Mouse (Mus musculus): ENCODE results near the gene Gpi1.

The Gpi1 gene

DNA sequence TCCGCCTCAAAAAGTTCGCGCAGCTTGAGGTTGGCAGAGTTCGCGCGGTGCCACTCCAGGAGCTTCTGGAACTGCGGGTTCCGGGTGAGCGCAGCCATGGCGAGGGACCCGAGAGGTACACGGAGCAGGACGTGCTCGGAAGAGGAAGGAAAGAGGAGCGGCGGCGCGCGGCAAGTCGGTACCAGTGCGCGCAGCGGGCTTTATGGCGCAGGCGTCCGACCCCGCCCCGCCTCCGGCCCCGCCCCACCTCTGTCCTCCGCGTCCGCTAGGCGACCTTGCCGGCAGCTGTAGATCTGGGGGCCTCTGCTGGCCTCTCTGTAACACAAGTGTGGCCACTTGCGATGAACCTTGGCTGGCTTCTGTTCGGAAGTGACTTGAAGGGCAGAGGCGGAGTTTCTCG, at the start of gene Gpi1:
Gpi1 (minus strand) TSS at position 221 of the 400 bp plus-strand sequence.
- peak; percentile 51 for DNase-seq (ENCODE audit: low read depth, low spot score)

DNA sequence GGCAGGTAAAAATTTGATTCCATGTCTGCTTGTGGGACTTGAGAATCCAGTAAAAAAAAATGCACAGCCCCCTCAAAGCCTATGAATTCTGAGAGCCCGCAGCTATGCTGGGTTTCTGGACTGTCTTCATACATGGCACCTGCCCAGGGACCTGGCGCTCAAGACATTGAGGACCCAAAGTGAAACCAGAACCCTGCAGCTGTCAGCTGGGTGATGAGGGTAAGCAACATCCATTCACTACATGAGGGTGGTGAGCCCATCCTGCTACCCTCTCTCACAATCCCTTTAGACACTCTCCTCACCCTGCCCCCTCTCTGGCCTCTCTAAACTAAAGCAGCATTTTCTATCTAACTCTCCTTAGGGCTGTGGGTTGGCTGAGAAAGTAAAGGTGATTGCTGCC, 47.5 kb upstream of the Gpi1 start:
- no peak for DNase-seq (ENCODE audit: low read depth, low spot score)

DNA sequence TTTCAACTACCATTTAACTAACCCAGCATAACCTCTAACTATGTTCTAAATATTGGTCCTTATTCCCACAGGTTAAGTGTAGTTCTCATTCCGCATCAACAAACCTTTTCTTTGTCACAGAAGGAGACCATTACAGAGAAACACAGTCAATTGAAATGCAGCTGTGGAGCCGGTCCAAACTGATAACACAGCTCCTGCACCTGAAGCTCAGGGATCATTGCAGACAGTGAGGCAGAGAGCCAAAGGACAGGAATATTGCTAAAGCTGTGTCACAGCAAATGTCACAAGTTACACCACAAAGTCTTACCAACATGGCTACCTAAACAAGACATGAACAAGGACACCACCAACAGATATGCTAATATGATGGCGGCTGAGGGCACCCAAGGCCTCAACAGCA, 45.9 kb upstream of the Gpi1 start:
- no peak for DNase-seq (ENCODE audit: low read depth, low spot score)

DNA sequence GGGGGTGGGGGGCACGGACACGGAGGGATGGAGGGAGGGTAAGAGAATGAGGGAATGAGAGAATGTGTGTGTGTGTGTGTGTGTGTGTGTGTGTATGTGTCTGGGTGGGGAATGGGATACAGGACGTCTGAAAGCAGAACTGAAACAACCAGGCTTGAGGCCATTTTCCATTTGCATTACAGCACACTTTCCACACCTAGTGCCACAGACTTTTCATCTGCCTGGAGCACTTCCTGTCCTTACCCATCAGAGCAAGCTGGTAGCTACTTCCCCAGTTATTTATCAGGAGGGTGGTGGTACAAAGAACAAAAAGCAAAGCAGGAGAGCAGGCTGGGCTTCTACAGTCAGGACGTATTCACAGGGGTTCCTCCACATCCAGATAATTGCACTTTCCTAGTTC, 42.3 kb upstream of the Gpi1 start:
- DNase-seq (ENCODE audit: low read depth, low spot score), result no peak

DNA sequence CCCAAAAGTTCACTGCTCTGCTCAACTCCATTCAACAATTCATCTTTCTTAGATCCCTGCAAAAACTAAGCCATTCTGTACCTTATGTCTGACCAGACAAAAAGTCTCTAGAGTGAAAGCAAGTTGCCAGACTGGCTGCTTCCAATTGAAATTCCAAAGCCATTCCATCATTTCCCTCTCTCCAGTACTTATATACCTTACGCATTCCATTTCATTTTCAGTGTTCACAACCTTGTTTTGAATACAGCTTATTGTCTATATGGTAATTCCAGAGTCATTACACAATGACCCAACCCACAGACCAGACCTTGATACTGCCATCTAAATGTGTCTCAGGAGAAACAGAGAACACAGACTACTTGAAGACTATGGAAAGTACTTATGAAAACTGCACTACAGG, 38.3 kb upstream of the Gpi1 start:
- no peak for DNase-seq (ENCODE audit: low read depth, low spot score)

DNA sequence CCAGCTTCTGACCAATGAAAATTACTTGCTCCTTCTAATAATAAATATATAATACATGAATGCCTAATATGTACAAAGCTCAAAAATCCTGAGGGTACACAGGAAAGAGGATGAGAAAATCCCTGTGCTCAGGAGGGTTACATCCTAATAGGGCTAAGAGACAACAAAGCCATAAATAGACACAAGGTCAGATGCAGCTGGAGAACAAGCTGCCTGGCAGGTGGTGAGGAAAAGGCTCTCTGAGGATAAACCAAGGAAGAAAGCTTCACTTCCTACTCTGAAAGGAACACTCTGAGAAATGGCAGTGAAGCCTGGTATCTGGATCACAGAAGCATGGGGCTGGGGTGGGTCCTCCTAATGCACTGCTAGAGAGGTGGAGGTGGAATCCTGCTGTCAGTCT, 36.3 kb upstream of the Gpi1 start:
- no peak for DNase-seq (ENCODE audit: low read depth, low spot score)

DNA sequence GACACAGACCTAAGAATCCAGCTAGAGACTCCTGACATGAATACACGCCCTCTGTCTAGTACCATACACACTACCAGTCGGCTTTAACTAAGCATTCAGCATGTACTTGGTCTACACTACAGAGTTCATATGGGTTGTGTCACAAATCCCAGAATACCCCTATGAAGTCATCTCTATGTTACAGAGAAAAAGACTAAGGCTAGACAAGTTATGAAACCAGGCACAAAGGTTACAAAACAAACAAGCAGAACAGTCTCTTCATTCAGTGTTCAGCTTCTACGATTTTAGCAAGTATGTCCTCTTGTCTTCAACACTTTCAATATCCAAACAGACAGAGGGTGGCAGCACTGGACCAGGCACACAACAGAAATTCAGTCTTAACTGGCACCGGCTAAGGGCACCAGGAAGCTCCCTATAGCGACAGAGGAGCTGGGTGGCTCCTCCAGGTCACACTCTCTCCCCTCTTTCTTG, 35.8 kb upstream of the Gpi1 start:
- peak; percentile 10 for DNase-seq (ENCODE audit: low read depth, low spot score)

DNA sequence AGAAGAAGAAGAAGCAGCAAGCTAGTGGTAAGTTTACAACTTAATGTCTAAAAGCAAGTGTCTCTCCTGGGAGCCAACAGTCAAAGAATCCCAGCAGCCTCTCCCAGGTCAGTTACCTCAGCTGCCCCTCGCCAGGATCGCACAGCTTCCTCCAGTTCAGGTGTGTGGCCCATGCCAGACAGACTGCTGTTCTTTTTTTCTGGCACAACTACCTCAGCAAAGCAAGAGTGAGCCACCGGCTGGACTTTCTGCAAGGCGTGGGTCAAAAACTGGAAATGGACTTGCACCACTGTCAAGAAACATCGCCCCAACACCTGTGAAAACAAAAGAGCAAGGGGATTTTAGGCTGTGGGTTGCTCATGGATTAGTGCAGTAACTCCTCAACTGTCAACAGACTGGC, 33.3 kb upstream of the Gpi1 start:
- DNase-seq (ENCODE audit: low read depth, low spot score), result no peak

DNA sequence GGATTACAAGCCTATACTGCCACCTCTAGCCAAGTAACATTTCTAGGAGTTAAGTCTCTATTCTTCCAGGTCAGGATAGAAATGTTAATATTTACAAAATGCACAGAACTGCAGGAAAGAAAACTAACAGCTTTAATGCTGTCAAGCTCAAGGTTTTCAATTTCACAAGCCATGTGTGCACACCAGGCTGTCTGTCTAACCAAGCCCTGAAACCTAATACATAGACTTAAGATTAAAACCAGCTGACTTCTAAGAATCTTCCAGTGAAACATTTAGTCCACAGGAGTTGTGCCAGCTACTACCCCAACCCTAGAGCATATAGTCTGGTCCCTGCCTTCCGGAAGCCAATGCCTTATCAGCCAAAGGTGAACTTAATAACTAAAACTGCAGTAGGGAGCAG, 28.3 kb upstream of the Gpi1 start:
- DNase-seq (ENCODE audit: low read depth, low spot score), result no peak

DNA sequence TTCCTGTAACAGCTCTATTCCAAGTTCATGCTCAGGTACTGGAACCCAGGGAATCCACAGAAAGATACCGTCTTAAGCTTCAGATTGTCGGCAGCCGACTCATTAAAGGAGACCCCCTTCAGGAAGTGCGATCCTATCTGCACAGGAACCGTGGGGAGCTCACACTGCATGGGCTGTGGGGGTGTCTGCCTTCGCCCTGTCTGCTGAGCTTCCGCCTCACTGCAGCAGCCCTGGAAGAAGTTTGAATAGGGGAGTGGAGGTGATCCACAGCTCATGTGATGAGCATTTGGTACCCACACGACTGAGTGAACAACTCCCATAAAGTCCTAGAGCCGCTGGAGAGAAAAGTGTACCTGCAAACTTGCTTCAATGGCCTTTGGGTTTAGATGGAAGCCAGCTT, 27.1 kb upstream of the Gpi1 start:
- no peak for DNase-seq (ENCODE audit: low read depth, low spot score)

DNA sequence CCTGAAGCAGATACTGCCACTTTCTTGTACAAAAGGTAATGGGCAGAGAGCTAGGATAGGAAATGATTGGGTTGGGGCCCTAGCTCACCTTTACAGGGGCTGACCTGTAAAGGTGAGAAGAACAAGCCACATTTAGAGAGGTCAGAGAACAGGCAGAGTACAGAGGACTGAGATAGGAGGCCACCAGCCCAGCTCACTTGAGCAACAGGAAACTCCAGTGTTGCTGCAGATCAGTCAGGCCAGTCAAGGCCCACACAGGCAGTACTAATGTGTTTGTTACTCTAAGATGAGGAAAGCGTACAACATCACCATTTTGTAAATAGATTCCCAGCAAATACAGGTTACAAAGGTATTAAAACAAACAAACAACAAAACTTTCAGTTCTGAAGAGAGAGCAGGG, 25.8 kb upstream of the Gpi1 start:
- DNase-seq (ENCODE audit: low read depth, low spot score), result no peak

DNA sequence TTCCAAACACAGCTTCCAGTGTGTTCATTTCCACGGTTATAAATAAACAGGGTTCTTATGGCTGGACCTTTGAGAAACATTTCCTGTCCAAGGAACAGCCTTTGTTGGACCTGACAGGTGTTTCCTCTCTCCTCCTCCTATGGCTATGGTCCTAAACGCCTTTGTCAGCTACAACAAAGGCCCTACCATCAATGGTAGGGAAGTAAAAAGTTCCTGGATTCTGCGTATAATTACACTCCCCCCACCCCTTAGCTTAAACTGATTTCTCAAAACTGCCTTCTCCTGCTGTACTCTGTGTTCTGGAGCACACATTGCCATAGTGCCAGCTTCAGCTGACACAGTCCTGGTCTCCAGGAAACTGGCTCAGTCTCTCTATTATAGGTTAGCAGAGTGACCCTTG, 25.0 kb upstream of the Gpi1 start:
- no peak for DNase-seq (ENCODE audit: low read depth, low spot score)

DNA sequence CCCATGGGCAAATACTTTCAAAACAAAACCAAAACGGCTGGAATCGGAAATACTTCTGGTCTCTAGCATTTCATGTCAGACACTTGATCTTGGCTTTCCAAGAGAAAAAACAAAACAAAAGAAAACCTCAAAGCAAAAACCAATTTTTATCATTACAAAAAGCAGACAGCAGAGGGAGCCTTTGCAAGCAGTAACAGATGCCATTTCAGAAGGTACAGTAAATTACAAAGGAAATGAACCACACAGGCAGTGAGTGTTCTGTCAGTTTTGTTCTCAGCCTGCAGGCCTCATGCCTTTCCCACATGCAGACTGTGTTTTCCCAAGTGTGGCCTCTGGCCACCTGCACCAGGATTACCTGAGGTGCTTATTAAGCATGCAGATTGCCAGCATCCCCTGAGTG, 21.9 kb upstream of the Gpi1 start:
- no peak for DNase-seq (ENCODE audit: low read depth, low spot score)

DNA sequence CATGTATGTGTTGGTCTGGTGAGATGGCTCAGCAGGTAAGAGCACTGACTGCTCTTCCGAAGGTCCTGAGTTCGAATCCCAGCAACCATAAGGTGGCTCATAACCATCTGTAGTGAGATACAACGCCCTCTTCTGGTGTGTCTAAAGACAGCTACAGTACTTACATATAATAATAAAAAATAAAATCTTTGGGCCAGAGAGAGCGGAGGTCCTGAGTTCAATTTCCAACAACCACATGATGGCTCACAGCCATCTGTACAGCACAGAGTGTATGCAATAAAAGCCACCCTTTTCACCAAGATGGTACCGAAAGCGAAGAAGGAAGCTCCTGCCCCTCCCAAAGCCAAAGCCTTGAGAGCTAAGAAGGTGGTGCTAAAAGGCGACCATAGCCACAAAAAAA, 20.6 kb upstream of the Gpi1 start, which contains the start of gene Gm6096:
Gm6096 (plus strand) TSS at position 301 of the 400 bp plus-strand sequence.
- DNase-seq (ENCODE audit: low read depth, low spot score), result no peak

DNA sequence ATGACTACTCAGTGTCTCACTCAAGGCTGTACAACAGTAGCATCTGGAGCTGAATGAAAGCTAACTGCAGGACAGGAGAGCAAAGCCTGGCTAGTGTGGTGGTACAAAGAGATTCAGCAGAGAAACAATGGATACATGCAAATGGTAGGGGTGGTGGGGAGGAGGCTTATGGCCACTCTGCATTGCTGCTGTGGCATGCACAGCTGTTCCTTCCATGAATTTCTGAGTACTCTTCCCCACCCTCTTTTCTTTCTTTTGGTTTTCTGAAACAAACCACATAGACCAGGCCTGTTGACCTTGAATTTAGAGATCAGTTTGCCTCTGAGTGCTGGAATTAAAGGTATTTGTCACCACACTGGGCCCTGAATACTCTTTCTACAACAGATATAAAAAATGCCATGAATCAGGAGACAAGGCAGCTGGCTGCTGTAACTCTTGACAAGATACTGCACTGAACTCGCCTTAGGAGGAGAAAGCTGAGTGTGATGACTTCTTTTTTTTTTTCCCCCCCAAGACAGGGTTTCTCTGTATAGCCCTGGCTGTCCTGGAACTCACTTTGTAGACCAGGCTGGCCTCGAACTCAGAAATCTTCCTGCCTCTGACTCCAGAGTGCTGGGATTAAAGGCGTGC, 16.8 kb upstream of the Gpi1 start:
- DNase-seq (ENCODE audit: low read depth, low spot score), result no peak

DNA sequence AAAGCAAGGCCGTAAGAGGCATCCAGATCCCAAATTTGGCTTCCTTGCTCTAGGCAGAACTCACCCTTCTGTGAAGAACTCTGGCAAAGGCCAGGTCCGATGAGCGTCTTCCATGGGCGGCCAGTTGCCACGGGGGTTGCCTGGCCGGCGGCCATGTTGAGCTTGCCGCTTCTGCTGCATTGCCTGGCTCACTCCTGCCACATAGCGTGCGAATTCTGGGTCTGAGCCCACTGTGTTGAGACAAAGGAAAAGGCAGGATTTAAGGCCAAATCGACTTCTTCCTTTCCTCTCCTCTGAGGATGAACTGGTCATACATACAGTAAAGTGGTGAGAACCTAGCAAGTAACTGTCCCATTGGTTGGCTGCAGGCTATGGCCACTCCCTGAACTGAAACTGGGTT, 12.0 kb upstream of the Gpi1 start:
- no peak for DNase-seq (ENCODE audit: low read depth, low spot score)

DNA sequence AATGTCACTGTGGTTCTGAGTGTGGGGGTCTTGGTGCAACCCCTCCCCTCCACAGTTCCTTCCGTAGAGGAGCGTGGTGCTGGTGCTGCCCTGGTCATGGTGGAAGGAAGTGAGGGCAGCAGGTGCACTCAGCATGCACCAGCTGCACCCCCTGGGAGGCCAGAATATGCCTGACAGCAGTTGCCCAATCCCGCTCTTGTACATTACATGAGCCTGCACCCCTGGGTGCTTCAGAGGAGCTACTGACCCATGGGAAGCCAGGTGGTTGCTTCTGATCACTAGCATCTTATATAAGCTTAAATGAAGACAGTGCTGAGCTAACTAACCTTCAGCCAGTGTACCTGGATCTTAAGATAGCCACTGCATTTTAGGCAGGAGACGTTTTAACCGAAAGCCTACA, 8.0 kb upstream of the Gpi1 start:
- no peak for DNase-seq (ENCODE audit: low read depth, low spot score)

DNA sequence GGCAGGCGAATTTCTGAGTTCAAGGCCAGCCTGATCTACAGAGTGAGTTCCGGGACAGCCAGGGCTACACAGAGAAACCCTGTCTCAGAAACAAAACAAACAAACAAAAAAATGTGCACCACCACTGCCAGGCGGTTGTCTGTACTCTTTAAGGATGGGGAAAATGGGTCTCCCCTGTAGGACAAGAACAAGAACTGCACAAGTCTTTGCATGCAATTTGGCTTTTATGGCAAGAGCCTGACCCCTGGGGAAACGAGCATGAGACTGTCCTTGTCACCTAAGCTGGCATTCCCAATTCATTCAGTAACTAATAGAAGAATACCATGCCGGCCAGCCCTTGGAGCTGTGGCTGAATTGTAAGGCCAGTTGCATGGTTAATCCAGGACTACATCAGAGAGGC, 5.5 kb upstream of the Gpi1 start:
- DNase-seq (ENCODE audit: low read depth, low spot score), result no peak

DNA sequence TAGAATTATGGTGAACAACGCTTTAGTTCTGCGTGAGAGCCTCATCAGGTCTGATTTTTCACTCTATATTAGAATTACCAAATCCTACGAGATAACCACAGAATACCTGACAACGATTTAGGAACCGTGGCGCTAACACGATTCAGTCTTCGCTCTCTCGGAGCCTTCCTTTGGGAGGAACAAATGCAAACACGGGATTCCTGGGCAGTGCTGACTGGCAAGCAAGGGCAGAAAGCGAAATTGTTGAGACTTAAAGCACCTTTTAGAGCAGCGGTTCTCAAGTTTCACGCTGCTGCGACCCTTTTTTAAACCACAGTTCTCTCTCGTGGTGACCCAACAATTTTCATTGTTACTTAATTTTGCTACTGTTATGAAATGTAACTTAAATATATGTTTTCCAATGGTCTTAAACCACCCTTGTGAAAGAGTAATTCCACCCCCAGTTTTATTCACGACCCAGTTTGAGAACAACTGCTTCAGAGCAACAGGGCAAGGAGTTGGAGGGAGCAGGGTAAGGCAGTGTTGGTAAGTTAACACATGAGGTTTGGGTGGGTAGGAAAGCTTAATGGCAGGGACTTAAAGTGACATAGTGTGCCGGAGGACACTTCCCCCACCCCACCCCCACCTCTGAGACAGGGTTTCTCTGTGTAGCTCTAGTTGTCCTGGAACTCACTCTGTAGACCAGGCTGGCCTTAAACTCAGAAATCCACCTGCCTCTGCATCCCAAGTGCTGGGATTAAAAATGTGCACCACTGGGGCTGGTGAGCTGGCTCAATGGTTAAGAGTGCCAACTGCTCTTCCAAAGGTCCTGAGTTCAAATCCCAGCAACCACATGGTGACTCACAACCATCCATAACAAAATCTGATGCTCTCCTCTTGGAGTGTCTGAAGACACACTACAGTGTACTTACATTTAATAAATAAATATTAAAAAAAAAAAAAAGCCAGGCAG, 4.8 kb upstream of the Gpi1 start:
- no peak for DNase-seq (ENCODE audit: low read depth, low spot score)

DNA sequence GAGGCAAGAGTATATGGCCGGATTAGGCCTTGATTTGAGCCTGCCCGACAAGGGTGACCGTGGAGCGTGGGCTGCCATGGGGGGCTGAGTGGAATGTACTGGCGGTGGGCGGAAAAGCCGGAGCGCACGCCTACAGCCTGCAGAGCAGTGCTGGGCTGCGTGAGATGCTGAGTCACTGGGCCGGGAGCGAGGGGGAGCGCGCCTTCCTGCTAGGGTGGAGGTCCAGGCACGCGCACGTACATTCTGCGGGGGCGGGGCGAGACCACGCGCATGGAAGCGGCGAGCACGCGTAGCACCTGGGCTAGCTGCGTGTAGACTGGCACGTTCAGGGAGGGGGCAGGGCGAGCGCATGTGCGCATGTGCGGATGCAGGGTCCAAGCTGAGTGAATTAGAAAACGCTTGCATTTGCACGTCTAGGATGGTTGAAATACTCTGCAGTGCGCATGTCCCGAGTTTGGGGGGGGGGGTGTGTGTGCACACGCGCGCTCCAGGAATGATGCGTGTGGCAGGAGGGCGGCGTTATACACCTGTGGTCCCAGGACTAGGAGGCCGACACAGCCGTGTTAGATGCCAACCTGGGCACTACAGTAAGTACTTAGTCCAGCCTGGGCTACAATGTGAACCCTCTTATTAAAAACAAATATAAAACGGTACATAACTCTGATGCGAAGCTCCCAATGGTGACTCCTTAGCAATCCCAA, 3.9 kb upstream of the Gpi1 start:
- peak; percentile 98 for DNase-seq (ENCODE audit: low read depth, low spot score)

DNA sequence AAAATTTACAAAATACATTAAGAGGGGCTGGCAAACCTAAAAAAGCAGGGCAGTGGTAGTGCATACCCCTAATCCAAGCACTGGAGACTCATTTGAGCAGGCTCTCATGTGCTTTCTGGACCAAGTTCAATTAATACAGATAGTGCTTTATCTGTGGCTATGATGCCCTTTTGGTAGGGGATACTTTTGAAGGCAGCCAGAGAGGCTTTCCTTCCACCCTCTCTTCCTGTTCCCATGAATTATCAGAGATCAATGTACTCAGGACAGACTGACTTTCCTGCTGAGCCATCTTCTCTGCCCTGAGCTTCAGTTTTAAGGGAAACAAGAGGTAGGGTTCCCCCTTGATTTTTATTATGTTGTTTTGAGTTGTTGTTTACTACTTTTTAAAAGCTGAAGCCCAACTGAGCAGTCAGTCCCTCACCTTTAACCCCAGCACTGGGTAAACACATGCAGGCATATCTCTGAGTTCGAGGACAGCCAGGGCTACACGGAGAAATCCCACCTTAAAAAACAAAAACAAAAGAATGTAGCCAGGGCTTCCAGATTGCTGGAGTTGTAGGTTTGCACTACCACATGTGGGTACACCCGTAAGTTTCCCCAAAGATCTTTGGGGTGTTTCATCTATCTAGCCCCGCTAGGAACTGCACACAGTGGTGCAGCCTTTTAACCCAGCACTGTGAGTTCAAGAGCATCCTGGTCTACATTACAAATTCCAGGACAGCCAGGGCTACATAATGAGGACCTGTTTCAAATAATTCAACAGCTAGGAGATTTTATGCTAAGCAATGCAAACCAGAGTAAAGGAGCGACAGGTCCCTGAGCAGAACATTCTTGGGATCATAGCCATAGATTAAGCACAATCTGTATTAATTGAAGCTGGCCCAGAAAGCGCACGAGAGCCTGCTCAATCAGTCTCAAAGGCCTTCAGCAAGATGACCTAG, 2.9 kb upstream of the Gpi1 start:
- DNase-seq (ENCODE audit: low read depth, low spot score), result no peak
